Mouse (Mus musculus) thymus, adult 18-20 months (tissue): ENCODE measurements around the gene Anp32e.
"Not testable (repeated sequence)": the region's sequence is repeated elsewhere in the genome, so short reads cannot be mapped to it uniquely, and the experiment has no call there.

ENCODE experiments used
- DNase-seq, 2 experiments: peaks; one replicate each; pipeline ENCODE4 v3.0.0; 2022; ENCODE audit warnings: mixed read lengths in 2 of 2

Anp32e gene

DNA sequence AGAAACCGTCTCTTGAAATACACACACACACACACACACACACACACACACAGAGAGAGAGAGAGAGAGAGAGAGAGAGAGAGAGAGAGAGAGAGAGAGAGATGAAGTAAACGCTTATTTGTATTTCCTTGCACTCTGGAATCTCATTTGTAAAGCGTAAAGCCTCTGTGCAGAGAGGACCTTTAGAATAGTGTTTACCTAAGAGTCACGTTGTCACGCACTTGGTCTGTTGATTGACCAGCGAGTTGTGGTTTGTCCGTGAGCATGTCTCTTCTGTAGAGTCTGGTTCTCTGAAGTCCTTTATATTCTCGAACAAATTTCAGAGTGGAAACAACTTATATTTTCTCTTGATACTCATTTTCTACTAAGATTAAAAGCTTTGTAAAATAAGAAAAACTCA is 15.7 kb downstream of the Anp32e start:
- no peak for DNase-seq

GRCm38 (mm10) chr3:95945731-95946240 is 16.7 kb downstream of the Anp32e start:
- DNase-seq: no peak

GRCm38 (mm10) chr3:95948325-95948724 is 19.3 kb downstream of the Anp32e start:
- no peak for DNase-seq

GRCm38 (mm10) chr3:95950763-95951551 is 21.9 kb downstream of the Anp32e start:
- DNase-seq: peak; percentile 75 to 82

- not testable (repeated sequence) for DNase-seq
Measured at GRCm38 (mm10) chr3:95951566-95951965, 22.5 kb downstream of the Anp32e start.

GRCm38 (mm10) chr3:95953023-95953422 is 24.0 kb downstream of the Anp32e start:
- no peak for DNase-seq

GRCm38 (mm10) chr3:95953522-95953921 is 24.5 kb downstream of the Anp32e start:
- DNase-seq: no peak

DNA sequence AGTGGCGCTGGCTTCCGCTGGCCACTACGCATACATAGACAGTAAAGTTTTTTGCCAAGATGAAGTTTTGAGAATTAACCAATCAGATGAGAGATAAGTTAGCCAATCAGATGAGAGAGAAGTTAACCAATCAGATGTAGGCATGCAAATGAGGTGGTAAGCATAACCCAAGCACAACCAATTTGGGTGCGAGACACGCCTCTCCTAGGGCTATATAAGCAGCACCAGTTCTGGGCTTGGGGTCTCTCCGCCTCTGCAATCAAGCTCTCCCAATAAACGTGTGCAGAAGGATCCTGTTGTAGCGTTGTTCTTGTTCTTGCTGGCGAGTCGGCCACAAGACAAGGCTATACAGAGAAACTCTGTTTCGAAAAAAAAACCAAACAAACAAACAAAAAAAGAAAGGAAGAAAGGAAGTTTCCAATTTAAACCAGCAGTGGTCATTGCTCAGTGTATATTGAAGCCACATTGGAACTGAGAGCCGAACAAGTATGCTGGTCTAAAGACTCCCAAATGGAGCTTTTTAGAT is 25.7 kb downstream of the Anp32e start:
- not testable (repeated sequence) for DNase-seq

GRCm38 (mm10) chr3:95955318-95955717 is 26.3 kb downstream of the Anp32e start:
- DNase-seq: no peak

- DNase-seq: no peak
Measured at GRCm38 (mm10) chr3:95957359-95958148, 28.5 kb downstream of the Anp32e start.

DNA sequence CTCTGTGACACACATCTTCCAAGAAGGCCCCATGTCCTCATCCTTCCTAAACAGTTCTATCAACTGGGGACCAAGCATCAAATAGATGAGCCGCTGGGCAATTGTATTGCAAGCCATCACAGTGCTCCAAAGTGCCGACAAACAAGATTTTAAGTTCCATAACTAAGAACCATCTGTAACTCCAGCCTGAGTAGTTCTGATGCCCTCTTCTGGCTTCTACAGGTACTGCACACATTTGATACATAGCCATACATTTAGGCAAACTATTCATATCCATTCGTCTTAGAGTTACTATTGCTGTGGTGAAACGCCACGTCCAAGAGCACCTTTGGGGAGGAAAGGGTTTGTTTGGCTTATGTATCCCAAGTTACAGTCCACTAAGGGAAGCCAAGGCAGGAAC is 30.0 kb downstream of the Anp32e start:
- DNase-seq: no peak

- DNase-seq: no peak
Measured at GRCm38 (mm10) chr3:95959807-95960206, 30.8 kb downstream of the Anp32e start.

DNA sequence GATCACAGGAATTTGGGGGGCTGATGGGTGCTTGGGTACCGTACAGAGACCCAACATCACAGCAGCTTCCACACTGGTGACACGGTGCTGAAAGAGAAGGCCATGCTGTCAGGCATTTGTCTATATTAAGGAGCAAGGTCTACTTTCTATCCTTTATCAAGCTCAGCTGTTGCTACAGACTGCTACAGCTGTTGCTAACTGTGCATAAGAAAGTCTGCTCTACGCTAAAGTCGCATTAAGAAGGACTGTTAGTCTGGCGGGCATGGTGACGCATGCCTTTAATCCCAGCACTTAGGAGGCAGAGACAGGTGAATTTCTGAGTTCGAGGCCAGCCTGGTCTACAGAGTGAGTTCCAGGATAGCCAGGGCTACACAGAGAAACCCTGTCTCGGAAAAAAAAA is 33.1 kb downstream of the Anp32e start:
- not testable (repeated sequence) for DNase-seq

DNA sequence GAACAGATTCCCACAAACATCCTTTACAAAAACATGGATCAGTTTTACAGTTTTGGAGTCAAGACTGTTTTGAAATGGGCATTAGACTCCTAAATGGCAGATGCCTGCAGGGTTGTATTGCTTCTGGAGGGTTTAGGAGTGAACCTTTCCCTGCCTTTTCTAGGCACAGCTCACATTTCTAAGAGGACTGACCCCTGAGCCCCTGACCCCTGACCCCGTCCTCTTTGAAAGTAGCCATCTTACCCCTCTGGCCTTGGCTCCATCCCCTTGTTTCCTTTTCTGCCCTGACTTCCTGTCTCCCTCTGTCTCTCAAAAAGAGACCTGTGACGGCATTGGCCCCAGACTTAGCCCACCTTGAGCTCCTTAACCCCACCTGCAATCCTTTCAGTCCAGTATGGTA is 34.2 kb downstream of the Anp32e start:
- no peak for DNase-seq

DNA sequence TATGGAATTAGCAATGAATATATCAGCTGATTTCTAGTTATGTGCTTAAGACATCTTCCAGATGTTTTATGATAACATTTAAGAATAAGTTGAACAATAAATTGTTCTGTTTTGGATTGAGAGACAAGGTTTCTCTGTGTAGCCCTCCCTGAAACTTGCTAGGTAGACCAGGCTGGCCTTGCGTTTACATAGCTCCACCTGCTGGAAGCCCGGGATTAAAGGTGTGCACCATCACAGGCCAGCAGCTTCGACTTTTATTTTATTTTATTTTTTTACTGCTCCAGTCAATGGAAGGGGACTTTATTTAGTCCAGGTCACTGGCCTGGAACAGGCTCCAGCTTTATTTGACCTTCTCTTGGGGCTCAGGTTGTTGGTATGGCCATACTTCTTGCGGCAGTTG is 34.6 kb downstream of the Anp32e start:
- no peak for DNase-seq

DNA sequence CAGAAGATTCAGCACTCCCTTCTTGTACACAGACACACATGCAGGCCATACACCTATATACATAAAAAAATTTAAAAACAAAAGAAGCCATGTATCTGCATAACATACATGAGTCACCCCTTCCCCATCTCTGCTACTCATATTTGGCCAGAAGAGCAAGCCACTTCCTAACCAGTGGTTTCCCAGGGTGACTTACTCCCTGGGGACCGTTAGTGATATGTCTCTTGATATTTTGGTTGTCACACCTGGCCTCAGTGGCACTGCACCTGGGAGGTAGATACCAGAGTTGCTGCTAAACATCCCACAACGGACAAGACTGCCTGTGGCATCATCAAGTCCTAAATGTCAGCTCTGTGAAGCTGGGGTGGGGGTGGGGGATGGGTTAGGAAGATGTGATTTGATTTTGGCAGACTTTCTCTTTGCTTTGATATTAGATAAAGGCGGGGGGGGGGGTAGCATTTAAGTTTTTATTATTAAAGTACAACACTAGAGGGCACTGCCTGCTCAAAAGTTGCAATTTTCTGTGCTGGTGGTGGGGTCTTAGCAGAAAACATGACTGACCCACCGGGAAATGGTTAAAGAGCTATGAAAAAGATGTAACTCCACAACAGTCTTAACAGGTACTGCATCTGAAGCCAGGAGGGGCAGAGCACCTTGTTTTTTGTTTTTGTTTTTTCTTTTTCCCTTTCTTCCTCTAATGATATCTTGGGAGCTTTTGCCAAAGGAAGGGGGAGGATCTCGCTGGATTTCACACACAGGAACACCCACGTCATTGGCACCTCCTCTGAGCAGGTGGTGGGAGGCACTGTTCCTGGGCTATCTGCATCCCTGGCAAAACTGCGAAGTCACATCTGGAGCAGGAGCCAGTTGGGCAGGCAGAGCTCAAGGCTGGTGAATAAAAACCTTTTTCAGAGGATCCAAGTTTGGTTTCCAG is 36.7 kb downstream of the Anp32e start:
- DNase-seq: no peak

DNA sequence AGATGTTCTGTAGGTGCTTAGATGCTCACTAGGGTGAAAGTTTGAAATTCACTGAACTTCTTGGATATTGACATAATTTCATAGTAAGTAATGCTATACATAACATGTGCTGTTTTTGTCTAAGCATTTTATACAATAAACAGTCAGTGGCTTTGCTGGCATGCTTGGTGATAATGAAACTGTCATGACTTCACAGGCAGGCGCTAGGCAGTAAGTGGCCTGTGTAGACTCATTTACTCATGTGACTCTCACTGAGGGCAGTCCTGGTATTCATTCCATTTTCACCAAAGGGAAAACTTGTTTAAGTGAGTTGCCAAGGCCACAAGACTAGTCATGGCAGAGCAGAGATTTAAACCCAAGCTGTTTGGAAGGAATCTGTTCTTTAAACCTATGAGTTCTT is 40.2 kb downstream of the Anp32e start:
- no peak for DNase-seq

DNA sequence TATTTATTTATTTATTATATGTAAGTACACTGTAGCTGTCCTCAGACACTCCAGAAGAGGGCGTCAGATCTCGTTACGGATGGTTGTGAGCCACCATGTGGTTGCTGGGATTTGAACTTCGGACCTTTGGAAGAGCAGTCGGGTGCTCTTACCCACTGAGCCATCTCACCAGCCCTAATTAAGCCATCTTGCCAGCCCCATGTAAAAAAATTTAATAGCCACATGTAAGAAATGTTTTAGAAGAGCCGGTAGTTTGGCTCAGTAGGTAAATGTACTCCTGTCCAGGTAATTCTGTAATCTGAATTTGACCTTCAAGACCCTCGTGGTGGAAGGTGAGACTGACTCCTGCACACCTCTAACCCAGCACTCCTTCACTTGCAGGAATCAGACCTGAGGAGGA is 41.6 kb downstream of the Anp32e start:
- not testable (repeated sequence) for DNase-seq

DNA sequence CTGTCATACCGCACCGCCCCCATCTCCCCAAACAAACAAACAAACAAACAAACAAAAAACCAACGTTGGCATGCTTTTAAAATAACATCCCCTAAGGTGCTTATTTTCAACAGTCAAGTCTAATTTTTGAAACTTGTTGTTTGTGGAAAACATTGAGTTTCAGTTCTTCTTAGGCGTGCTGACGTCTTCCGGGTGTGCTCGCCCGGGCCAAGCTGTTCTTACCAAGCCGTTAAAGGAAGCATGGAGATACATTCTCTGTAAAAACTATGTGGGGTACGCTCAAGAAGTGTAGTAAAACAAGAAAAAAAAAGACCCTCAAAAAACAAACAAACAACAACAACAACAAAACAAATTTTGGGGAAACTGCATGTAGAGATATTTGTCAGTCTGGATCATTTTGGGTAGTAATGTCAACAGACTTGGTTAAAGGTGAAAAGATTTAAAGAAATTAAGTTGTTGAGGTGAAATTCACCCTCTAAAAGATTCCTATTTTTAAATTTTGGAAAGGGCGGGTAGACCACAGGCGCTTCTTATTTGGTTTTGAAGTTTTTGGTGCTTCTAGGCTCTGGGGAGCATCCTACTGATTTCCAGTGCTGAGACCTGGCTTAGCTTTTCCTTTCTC is 43.3 kb downstream of the Anp32e start:
- DNase-seq: no peak

- DNase-seq: peak; percentile 75 to 85
Measured at GRCm38 (mm10) chr3:95972873-95973634, 44.0 kb downstream of the Anp32e start.

- DNase-seq: no peak
Measured at GRCm38 (mm10) chr3:95977079-95977478, 48.0 kb downstream of the Anp32e start.
